Mouse (Mus musculus) limb, embryonic 13.5 days (tissue): ENCODE results near the gene Itgb5. TPM values are rescaled to one million over a fixed set of nuclear protein-coding genes. Genes with fewer than 3 reads are reported as not detected.

Source experiments
- ATAC-seq: fragments of 200-750 bp; cut with Nextera tagmentation; 2 replicates; pipeline ENCODE4 v1.8.0; 2017; ENCODE audit warnings: low read depth, moderate number of reproducible peaks, moderate TSS enrichment; ENCODE audit not compliant: low FRiP score
- H3K27ac ChIP-seq: fragments of 300-500 bp; sonication (generic); 2 replicates; pipeline ENCODE4 v1.5.1; 2015; ENCODE audit warnings: inconsistent platforms, mild to moderate bottlenecking, moderate library complexity
- H3K27me3 ChIP-seq: fragments of 300-500 bp; sonication (generic); 2 replicates; pipeline ENCODE4 v1.6.1; 2015; ENCODE audit warnings: mild to moderate bottlenecking, inconsistent platforms
- H3K36me3 ChIP-seq: fragments of 300-500 bp; sonication (generic); 2 replicates; pipeline ENCODE4 v1.6.1; 2015; ENCODE audit warnings: inconsistent platforms, mild to moderate bottlenecking, moderate library complexity
- H3K4me1 ChIP-seq: fragments of 300-500 bp; sonication (generic); 2 replicates; pipeline ENCODE4 v1.6.1; 2015; ENCODE audit warnings: inconsistent platforms
- H3K4me2 ChIP-seq: fragments of 300-500 bp; sonication (generic); replicated peaks from 2 replicates; pipeline ENCODE4 v1.6.1; 2015; ENCODE audit warnings: inconsistent platforms, mild to moderate bottlenecking, moderate library complexity
- H3K4me3 ChIP-seq: fragments of 300-500 bp; sonication (generic); 2 replicates; pipeline ENCODE4 v1.5.1; 2015; ENCODE audit warnings: moderate library complexity, mild to moderate bottlenecking, inconsistent platforms
- H3K9ac ChIP-seq: fragments of 300-500 bp; sonication (generic); 2 replicates; pipeline ENCODE4 v1.6.1; 2015; ENCODE audit warnings: mild to moderate bottlenecking, inconsistent platforms
- H3K9me3 ChIP-seq: fragments of 300-500 bp; sonication (generic); 2 replicates; pipeline ENCODE4 v1.6.1; 2016; ENCODE audit warnings: inconsistent platforms
- WGBS: fragments of 180-500 bp; shearing (Covaris S2); methylation state at CpG from one replicate; pipeline ENCODE4 v1.1.7; 2015; 5-methylcytosine and 5-hydroxymethylcytosine counted together
- polyA plus RNA-seq: library from polyadenylated mRNA; unstranded; fragments of >200 nt; fragmentation: Nextera tagmentation; extraction: Ambion mirVana; gene quantifications from 2 replicates; pipeline ENCODE4 v1.2.1, GENCODE M21; 2015

Gene Itgb5
- polyA plus RNA-seq, 1 experiment from 2014 or later = 59.6 TPM

DNA sequence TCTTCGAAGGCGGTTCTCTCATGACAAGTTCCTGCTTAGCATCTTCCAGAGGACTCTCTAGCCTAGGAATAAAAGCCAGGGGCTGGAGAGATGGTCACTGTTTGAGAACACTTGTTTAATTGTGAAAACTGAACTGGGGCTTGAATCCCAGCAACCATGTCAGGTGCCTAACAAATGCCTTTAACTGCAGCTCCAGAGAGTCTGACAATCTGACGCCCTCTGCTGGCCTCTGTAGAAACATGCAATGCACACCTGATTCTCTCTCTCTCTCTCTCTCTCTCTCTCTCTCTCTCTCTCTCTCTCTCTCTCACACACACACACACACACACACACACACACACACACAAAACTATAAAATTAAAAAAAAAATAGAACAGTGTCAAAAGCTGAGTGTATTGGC, 19.5 kb upstream of the Itgb5 start:
- H3K4me2 ChIP-seq = no peak overlapping the region
- H3K27me3 ChIP-seq = no peaks in the 10 kb centered on the region
- no peak overlapping the region for H3K9ac ChIP-seq
- no peaks in the 10 kb centered on the region for H3K36me3 ChIP-seq
- no peaks in the 10 kb centered on the region for H3K9me3 ChIP-seq
- ATAC-seq = no peak
- H3K4me1 ChIP-seq = no peaks in the 10 kb centered on the region
- WGBS = 77% methylated on average over 3 of the region's 3 CpGs
- no peak overlapping the region for H3K4me3 ChIP-seq
- no peak overlapping the region for H3K27ac ChIP-seq

DNA sequence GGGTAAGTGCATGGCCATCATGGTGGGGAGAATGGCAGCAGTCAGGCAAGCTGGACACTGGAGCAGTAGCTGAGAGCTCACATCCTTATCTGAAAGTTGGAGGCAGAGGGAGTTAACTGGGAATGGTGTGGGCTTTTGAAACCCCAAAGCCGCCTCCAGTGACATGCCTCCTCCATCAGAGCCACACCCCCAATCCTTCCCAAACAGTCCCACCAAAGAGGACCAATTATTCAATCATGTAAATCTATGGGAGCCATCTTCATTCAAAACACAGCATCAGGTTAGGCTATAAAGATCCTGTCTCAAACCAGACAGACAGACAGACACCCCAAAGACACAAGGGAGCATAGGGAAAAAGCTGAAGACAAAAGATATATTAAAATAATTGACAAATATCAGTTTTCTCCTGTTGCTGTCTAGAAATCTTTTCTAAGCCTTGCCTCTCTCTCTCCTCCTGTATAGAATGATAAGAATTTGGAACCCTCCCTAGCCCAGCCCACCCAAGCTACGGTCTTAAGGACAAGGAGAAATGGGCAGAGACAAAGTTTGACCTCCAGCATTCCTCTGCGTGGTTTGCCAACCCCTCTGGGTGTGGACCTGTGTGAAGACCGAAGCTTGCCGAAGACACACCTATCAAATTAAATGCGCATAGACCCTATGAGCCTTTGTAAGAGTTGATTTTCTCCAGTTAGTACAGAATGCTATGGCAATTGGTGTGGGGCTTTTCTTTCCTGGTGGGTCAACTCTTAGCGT, 10.9 kb upstream of the Itgb5 start:
- no peak for ATAC-seq
- Histone ChIP-seq H3K9ac (no peak overlapping the region), H3K9me3 (no peaks in the 10 kb centered on the region), H3K36me3 (no peaks in the 10 kb centered on the region), H3K4me3 (no peak overlapping the region), H3K27ac (no peak overlapping the region), H3K4me1 (peaks cover 6% of the 10 kb centered on the region; the same call in 1 of the 2 replicates), H3K4me2 (no peak overlapping the region), H3K27me3 (peaks cover 10% of the 10 kb centered on the region)
- WGBS = 88% methylated on average over 7 of the region's 7 CpGs

DNA sequence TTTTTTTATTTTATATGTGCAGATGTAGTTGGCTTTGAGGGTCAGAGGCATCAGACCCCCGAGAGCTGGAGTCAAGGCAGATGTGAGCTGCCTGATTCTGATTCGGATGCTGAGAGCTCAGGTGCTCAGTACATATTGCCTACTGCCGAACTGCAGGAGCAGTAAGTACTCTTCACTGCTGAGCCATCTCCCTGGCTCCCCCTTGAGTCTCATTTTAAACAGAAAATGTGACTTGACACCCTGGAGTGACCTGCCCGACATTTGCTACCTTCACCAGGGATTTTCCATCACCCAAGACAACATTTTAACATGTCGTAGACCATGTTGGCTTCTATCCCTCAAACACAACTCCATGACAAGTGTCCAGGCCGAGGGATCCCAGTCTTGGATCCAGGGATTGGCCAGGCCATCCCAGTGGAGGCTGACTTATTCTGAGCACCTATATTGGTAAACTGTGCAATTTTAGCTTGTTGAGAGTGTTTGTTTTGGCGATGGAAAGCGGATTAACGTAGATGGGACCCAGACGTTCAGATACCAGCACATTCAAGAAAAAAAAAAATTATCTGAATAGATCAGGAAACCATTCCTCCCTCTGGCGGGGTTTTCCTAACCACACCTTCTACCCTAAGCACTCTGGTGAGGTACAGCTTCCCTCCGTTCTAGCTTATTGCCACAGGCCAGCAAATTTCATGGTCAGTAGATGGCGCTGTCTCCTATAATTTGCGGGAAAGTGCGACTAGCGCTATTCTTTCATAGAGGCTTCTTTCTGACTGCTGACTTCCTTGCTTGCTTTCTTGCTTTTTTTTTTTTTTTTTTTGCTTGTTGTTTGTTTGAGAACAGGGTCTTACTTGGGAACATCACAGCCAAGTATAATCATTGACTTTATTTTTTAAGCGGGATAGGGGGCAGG, 8.9 kb upstream of the Itgb5 start:
- Histone ChIP-seq H3K9me3 (no peaks in the 10 kb centered on the region), H3K36me3 (no peaks in the 10 kb centered on the region)
- ATAC-seq = no peak; the same call in 1 of the 2 replicates

DNA sequence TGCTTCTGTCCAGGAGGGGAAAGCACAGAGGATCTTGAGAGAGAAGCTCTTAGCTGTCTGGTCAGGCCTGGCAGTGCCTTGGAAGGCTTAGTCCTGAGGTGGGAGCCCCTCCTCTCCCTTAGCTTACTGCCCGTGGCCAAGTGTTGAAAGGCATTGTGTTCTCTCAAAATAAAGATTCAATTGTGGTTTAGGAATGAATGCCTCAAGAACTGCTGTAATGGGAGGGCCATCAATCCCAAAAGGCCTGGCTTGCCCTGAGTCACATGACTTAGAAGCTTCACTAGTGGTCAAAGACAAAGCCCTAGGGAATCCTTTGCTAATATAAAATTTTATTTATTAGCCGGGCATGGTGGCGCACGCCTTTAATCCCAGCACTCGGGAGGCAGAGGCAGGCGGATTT, 4.9 kb upstream of the Itgb5 start:
- Histone ChIP-seq H3K27ac (no peak overlapping the region), H3K4me1 (peaks cover 17% of the 10 kb centered on the region), H3K9me3 (no peaks in the 10 kb centered on the region), H3K4me3 (no peak overlapping the region), H3K4me2 (no peak overlapping the region), H3K36me3 (no peaks in the 10 kb centered on the region), H3K27me3 (peaks cover 3% of the 10 kb centered on the region; the same call in 1 of the 2 replicates), H3K9ac (no peak overlapping the region)
- 82% methylated on average over 6 of the region's 6 CpGs for WGBS
- ATAC-seq = no peak

More for the DNA sequence above, 8.9 kb upstream of the Itgb5 start:
- Histone ChIP-seq H3K4me2 (no peak overlapping the region), H3K27ac (no peak overlapping the region), H3K9ac (no peak overlapping the region), H3K4me1 (peaks cover 6% of the 10 kb centered on the region; the same call in 1 of the 2 replicates), H3K27me3 (peaks cover 10% of the 10 kb centered on the region), H3K4me3 (no peak overlapping the region)
- 21% methylated on average over 17 of the region's 17 CpGs for WGBS

DNA sequence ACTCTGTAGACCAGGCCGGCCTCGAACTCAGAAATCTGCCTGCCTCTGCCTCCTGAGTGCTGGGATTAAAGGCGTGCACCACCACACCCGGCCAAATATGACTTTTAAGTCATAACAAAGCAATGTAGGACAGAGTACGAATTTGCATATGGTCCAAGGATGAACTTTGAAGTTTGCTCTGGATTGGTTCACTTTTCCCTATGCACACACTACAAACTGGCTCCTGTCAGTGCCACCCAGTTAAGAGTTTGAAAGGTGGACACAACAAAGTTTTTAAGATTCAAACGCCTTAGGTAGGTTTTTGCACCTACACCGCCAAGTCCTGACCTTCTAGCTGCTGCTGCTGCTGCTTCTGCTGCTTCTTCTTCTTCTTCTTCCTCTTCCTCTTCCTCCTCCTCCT, 969 bp upstream of the Itgb5 start:
- no peaks in the 10 kb centered on the region for H3K36me3 ChIP-seq
- H3K4me3 ChIP-seq = no peak overlapping the region
- no peaks in the 10 kb centered on the region for H3K9me3 ChIP-seq
- peaks cover 38% of the 10 kb centered on the region for H3K4me1 ChIP-seq
- H3K27me3 ChIP-seq = no peaks in the 10 kb centered on the region
- H3K27ac ChIP-seq = no peak overlapping the region
- H3K9ac ChIP-seq = no peak overlapping the region
- H3K4me2 ChIP-seq = no peak overlapping the region
- ATAC-seq = no peak
- WGBS = 92% methylated on average over 7 of the region's 7 CpGs

DNA sequence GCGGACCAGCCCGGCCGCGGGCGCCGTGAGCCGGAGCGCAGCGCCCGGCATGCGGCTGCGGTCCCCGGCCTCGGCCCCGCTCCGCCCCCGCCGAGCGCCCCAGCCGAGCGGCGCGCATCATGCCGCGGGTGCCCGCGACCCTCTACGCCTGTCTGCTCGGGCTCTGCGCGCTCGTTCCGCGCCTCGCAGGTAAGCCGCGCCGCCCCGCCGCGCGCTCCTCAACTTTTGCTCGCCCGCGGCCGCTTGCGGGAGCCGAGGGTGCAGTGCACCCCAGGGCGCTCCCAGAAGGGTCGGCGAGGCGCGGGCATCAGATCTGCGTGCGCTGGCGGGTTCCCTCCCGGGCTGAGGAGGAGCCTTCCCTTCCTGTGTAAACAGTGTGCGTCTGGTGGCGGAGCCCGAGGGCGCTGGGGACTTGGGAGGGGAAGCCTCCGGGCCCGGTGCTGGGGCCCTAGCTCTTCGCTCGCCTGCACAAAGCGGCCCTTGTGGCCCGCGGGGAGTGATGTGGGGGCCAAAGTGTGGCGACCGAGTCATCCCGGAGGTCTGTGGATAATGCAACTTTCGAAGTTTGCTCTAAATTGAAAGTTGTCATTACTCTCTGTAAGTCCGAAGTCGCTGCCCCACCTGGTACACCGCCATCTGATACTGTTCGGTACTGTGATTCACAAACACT, 512 bp downstream of the Itgb5 start:
- H3K9me3 ChIP-seq = no peaks in the 10 kb centered on the region
- peak overlapping the region; percentile 85 for H3K27ac ChIP-seq
- H3K36me3 ChIP-seq = no peaks in the 10 kb centered on the region
- no peaks in the 10 kb centered on the region for H3K27me3 ChIP-seq
- peak; percentile 73 for ATAC-seq
- H3K9ac ChIP-seq = peak overlapping the region; percentile 92
- H3K4me1 ChIP-seq = peaks cover 53% of the 10 kb centered on the region
- H3K4me2 ChIP-seq = peak overlapping the region; percentile 73
- WGBS = under 1% methylated on average over 71 of the region's 76 CpGs
- peak overlapping the region; percentile 85 for H3K4me3 ChIP-seq

DNA sequence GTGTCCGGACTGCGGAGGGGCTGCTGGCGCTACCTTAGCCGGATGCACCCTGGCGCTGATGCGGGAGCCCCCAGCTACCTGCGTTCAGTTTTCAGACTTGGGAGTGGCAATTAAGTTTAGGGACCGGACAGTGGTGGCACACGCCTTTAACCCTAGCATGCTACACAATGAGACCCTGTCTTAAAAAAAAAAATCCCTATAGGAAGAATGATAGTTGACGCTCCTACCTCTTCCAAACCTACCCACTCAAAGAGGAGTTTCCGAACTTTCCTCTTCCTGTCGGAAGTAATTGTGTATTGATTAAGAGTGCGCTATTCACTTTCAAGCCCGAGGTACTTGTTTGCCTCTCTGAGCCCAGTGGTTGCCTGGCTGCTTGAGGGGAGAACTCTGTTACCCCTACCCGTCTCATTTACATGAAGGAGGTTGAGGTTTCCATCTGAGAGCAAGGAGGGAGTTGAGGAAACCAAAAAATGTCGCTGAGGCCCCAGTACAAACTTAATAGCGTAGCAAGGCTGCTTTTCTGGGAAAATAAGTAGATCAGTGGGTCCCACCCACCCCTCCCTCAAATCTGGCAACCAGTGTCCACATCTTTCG, 1.1 kb downstream of the Itgb5 start:
- WGBS = 2% methylated on average over 18 of the region's 18 CpGs
- Histone ChIP-seq H3K36me3 (no peaks in the 10 kb centered on the region), H3K27me3 (no peaks in the 10 kb centered on the region), H3K4me3 (peak overlapping the region; percentile 85), H3K9me3 (no peaks in the 10 kb centered on the region), H3K4me1 (peaks cover 56% of the 10 kb centered on the region), H3K9ac (peak overlapping the region; percentile 92), H3K27ac (peak overlapping the region; percentile 85), H3K4me2 (peak overlapping the region; percentile 73)
- ATAC-seq = no peak

DNA sequence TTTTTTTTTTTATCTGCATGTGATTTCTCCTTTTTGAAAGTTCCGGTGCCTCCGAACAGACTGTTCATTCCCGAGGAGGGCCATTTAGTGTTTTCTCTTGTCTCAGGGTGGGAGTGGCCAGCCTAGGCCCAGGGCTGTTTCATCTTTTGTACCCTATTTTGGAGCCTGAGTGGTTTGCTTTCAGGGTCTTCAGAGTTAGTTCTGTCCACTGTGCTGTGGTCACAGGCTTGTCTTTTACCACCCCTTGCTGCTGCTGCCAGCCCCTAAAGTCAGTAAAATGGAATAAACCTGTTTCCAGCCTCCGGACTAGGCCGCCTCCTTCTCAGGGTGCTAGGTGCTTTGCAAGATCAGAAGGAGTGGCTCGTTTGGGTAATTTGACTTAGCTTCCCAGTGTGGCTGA, 2.6 kb downstream of the Itgb5 start:
- H3K9me3 ChIP-seq = no peaks in the 10 kb centered on the region
- H3K36me3 ChIP-seq = no peaks in the 10 kb centered on the region
- peaks cover 61% of the 10 kb centered on the region for H3K4me1 ChIP-seq
- H3K27ac ChIP-seq = peak overlapping the region; percentile 88
- WGBS = 51% methylated on average over 6 of the region's 6 CpGs
- no peak overlapping the region for H3K9ac ChIP-seq
- H3K4me2 ChIP-seq = peak overlapping the region; percentile 75
- ATAC-seq = no peak
- no peaks in the 10 kb centered on the region for H3K27me3 ChIP-seq
- 0 out of 2 replicates have a peak overlapping the region, but pooled peaks have one; percentile 38 for H3K4me3 ChIP-seq

DNA sequence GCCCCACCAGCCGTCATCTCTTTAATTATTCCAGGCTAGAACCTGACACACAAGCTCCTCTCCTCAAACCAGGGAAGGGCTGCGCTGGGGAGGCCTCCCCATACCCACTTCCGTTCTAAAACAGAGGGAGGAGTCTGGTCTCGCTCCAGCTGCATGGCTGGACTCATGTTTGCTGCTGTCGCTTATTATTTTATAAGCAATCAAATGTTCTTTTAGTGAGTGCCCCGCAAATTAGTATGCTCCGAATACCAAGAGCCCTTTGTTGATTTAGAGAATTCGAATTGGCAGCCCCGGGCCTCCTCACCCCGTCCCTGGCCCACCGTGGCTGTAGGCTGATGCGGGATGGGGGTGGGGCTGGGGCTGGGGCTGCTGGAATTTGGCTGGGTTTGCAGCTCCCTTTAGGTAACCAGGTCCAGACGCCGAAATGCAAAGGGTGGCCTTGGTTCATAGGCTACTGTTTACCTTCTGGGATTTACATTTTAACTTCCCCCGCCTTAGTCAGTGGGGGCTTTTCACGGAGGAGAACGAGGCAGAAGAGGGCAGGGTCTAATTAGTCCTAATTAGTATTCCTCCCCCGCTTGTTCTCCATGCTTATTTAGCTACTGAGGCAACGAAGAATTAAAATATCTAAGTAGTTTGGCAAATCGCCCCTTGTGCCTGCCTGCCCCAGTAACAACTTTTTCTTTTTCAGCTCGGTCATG, 3.4 kb downstream of the Itgb5 start:
- WGBS = 2% methylated on average over 21 of the region's 21 CpGs
- no peaks in the 10 kb centered on the region for H3K36me3 ChIP-seq
- no peaks in the 10 kb centered on the region for H3K27me3 ChIP-seq
- peak overlapping the region; percentile 75 for H3K4me2 ChIP-seq
- H3K9me3 ChIP-seq = no peaks in the 10 kb centered on the region
- H3K27ac ChIP-seq = peak overlapping the region; percentile 88
- H3K9ac ChIP-seq = peak overlapping the region; percentile 1; the same call in 1 of the 2 replicates
- ATAC-seq = peak; percentile 46
- peak overlapping the region; percentile 38 for H3K4me3 ChIP-seq
- peaks cover 66% of the 10 kb centered on the region for H3K4me1 ChIP-seq

DNA sequence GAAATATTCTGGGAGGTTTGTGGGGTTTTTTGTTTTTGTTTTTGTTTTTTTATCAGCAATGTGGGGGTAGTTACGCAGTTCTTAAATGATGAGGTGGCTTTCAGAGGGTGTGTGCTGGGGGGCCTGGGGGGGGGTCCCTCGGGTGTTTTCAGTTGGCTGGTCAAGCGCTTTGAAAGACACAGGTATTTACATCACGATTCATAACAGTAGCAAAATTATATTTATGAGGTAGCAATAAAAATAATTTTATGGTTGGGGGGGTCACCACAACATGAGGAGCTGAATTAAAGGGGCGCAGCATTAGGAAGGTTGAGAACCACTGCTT, 3.9 kb downstream of the Itgb5 start:
- Histone ChIP-seq H3K4me3 (peak overlapping the region; percentile 38), H3K36me3 (0 out of 2 replicates have a peak, but pooled peaks cover 2% of the 10 kb centered on the region), H3K27ac (peak overlapping the region; percentile 88), H3K4me1 (peaks cover 70% of the 10 kb centered on the region), H3K9me3 (no peaks in the 10 kb centered on the region), H3K9ac (peak overlapping the region; percentile 63), H3K4me2 (peak overlapping the region; percentile 75), H3K27me3 (no peaks in the 10 kb centered on the region)
- 4% methylated on average over 5 of the region's 5 CpGs for WGBS
- ATAC-seq = no peak

DNA sequence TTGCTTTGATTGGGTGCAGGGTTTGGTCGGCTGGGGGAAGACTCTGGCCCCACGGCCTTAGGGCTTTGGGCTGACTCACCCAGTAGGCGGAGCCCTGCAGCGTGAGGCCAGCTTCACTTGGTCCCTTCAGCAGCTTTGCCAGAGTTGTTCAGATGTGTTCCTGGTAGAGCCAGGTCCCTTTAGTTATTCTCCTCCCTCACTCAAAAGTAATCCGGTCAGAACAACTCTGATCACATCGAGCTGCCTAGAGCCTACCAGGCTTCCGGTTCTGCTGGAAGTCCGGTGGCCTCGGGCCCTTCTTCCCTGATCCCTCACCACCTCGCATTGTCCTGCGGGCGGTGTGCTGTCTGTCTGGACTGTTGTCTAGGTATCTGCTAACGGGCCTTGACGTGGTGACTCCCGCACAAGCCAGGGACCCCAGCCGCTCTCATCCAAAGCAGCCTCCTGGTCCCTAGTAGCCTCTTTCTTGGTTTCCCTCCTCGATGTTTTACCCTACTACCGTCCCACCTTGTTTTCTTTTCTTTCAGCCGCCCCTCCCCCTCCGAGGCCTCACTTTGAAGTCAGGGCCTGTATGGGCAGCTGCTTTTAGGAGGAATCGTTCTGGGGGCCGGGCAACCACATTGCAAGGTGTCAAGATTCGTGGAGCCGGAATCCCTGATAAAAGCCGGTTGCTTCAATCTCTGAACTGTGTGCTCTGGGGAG, 4.5 kb downstream of the Itgb5 start:
- H3K36me3 ChIP-seq = 0 out of 2 replicates have a peak, but pooled peaks cover 2% of the 10 kb centered on the region
- no peaks in the 10 kb centered on the region for H3K27me3 ChIP-seq
- peaks cover 69% of the 10 kb centered on the region for H3K4me1 ChIP-seq
- peak overlapping the region; percentile 75 for H3K4me2 ChIP-seq
- peak overlapping the region; percentile 38 for H3K4me3 ChIP-seq
- peak overlapping the region; percentile 63 for H3K9ac ChIP-seq
- ATAC-seq = peak; percentile 6; the same call in 1 of the 2 replicates
- WGBS = 3% methylated on average over 25 of the region's 25 CpGs
- peak overlapping the region; percentile 88 for H3K27ac ChIP-seq
- H3K9me3 ChIP-seq = no peaks in the 10 kb centered on the region
